Mouse (Mus musculus) hindbrain, embryonic 16.5 days (tissue): Measurements from ENCODE around the gene Msrb3. TPM values are rescaled to one million over a fixed set of nuclear protein-coding genes. Genes with fewer than 3 reads are reported as not detected.
A peak's percentile ranks its signal among the peaks of the same experiment; 100 is the strongest.

ENCODE experiments used
- ATAC-seq: fragments of 200-750 bp; cut with Nextera tagmentation; 2 replicates; pipeline ENCODE4 v1.8.0; 2017; ENCODE audit warnings: moderate TSS enrichment, moderate library complexity
- H3K27ac ChIP-seq: fragments of 300-500 bp; sonication (generic); 2 replicates; pipeline ENCODE4 v1.5.1; 2014; ENCODE audit warnings: low read depth, mild to moderate bottlenecking, control low read depth, low read length, moderate library complexity
- H3K27me3 ChIP-seq: fragments of 300-500 bp; sonication (generic); replicated peaks from 2 replicates; pipeline ENCODE4 v1.6.1; 2014; ENCODE audit warnings: low read length; ENCODE audit not compliant: control insufficient read depth, insufficient read depth
- H3K36me3 ChIP-seq: fragments of 300-500 bp; sonication (generic); 2 replicates; pipeline ENCODE4 v1.6.1; 2014; ENCODE audit warnings: mild to moderate bottlenecking, low read length, moderate library complexity, mixed read lengths; ENCODE audit not compliant: control insufficient read depth, insufficient read depth
- H3K4me1 ChIP-seq: fragments of 300-500 bp; sonication (generic); 2 replicates; pipeline ENCODE4 v1.6.1; 2014; ENCODE audit warnings: low read depth, low read length; ENCODE audit not compliant: control insufficient read depth, insufficient read depth
- H3K4me2 ChIP-seq: fragments of 300-500 bp; sonication (generic); 2 replicates; pipeline ENCODE4 v1.6.1; 2014; ENCODE audit warnings: mild to moderate bottlenecking, low read length, control low read depth, moderate library complexity
- H3K4me3 ChIP-seq: fragments of 300-500 bp; sonication (generic); 2 replicates; pipeline ENCODE4 v1.5.1; 2014; ENCODE audit warnings: mild to moderate bottlenecking, low read length, control low read depth, moderate library complexity
- H3K9ac ChIP-seq: fragments of 300-500 bp; sonication (generic); 2 replicates; pipeline ENCODE4 v1.6.1; 2014; ENCODE audit warnings: low read depth, mild to moderate bottlenecking, control low read depth, low read length, moderate library complexity
- H3K9me3 ChIP-seq: fragments of 300-500 bp; sonication (generic); 2 replicates; pipeline ENCODE4 v1.6.1; 2014; ENCODE audit warnings: mild to moderate bottlenecking, low read length, moderate library complexity; ENCODE audit not compliant: control insufficient read depth
- WGBS: fragments of 180-500 bp; shearing (Covaris S2); extraction: QIAGEN DNeasy Blood & Tissue Kit; methylation state at CpG from one replicate; pipeline ENCODE4 v1.1.7; 2014; 5-methylcytosine and 5-hydroxymethylcytosine counted together
- polyA plus RNA-seq: library from polyadenylated mRNA; unstranded; fragments of >200 nt; fragmentation: Nextera tagmentation; extraction: Ambion mirVana; gene quantifications from 2 replicates; pipeline ENCODE4 v1.2.1, GENCODE M21; 2015

The Msrb3 gene
- polyA plus RNA-seq, 1 experiment from 2014 or later: 1.8 TPM

DNA sequence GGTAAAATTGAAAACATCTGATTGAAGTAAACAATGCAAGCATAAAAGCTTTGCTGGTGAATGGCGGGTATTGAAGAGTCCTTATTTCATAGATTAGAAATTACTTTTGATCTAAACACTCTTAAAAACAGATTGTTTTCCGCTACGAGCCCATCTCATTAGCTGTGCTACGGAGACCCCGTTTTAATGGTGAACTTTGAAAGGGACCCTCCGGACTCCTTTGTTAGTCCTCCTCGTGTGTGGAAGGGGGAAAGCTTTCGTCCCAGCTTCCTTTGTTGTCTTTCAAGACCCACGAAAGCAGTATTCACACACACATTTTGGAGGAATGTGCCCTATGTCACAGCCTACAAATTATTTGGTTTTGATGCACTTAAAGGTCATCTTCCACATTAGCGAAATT lies 44.6 kb downstream of the Msrb3 start:
- Histone ChIP-seq H3K9me3 (no peaks in the 10 kb centered on the region), H3K4me1 (peaks cover 10% of the 10 kb centered on the region), H3K9ac (no peak overlapping the region), H3K4me2 (no peak overlapping the region), H3K27ac (no peak overlapping the region), H3K4me3 (no peak overlapping the region), H3K36me3 (no peaks in the 10 kb centered on the region), H3K27me3 (no peaks in the 10 kb centered on the region)
- no peak for ATAC-seq
- WGBS: 20% methylated on average over 10 of the region's 10 CpGs

DNA sequence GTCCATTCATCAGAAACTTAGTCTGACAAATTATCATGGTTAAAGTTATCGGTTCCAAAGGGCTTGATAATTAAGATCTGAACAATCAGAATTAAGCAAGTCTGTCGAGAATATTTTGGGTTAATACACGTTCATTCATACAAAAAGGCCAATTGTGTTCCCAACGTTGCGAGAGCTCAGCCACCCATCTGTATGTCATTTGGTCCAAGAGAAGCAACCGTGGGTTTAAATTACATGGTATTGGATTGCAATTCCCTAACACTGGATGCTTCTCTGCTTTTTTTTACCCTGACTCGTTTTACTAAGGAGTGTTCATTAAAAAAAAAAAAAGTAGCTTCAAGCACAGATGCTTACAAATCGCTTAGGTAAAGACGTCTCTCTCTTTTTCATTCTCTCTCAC lies 45.1 kb downstream of the Msrb3 start:
- no peak for ATAC-seq
- H3K9me3 ChIP-seq: no peaks in the 10 kb centered on the region
- WGBS: 54% methylated on average over 9 of the region's 9 CpGs
- H3K4me3 ChIP-seq: no peak overlapping the region
- no peak overlapping the region for H3K4me2 ChIP-seq
- no peaks in the 10 kb centered on the region for H3K27me3 ChIP-seq
- H3K36me3 ChIP-seq: no peaks in the 10 kb centered on the region
- H3K9ac ChIP-seq: no peak overlapping the region
- H3K4me1 ChIP-seq: peaks cover 10% of the 10 kb centered on the region
- no peak overlapping the region for H3K27ac ChIP-seq

DNA sequence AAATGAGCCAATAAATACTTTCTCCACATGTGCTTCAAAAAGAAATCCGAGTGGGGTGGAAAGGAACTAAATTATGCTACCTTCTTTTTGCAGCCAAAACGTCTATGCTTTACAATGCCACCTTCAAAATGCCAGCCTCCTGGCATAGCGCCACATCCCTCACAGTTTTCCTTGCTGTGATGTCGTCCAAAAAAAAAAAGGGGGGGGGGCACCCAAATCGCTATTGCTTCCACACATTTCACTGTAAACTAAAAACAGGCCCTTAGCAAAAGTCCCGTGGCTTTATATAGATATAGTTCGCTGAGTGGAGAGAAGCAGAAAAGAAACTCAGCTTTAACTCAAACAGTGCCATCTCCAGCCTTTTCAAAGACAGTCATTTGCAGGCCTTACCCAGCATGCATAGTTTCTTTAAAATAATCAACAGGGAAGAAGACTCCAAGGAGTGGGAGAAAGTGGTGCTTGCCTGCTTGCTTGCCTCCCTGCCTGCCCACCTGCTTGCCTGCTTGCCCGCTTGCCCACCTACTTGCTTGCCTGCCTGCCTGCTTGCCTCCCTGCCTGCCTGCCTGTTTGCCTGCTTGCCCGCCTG lies 47.6 kb downstream of the Msrb3 start:
- no peaks in the 10 kb centered on the region for H3K9me3 ChIP-seq

DNA sequence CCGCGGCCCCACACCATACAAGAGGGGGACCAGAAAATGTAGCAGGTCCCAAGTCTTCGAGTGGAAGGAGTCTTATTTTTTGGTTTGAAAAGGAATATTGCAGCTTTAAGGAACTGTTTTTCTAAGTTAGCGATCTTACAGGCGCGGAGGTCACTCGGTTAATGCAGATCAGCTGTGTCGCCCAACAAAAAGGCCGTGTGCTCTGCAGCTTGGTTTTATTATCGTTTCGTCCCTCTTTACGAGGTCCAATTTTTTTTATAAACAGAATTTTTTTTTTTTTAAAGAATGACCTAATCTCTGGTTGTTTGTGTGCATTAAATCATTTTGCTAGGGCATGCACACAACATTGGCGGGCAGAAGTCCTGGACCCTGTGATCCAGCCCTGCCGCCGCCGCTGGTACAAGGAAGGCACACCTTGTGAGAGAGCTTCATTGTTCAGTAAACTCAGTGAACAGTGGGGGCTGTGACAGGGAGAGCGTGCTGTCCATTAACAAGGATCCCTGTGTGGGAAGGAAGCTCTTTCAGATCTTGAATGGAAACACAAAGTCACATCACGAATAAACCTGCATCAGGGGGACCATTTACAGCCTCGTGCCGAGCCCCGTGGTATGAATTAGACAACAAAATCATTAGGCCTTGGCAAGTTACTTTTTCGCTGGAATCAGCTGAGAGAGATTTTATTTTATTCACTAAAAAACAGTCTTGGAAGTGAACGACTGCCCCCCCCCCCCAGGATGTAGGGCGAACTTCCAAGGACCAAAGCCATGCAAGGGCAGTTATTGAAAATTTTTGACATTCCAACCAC lies 48.3 kb downstream of the Msrb3 start:
- Histone ChIP-seq H3K27ac (no peak overlapping the region), H3K9me3 (no peaks in the 10 kb centered on the region), H3K4me3 (no peak overlapping the region), H3K9ac (no peak overlapping the region), H3K27me3 (no peaks in the 10 kb centered on the region), H3K4me1 (peaks cover 10% of the 10 kb centered on the region), H3K36me3 (no peaks in the 10 kb centered on the region), H3K4me2 (peak overlapping the region; percentile 40)
- no peak; the same call in 1 of the 2 replicates for ATAC-seq
- WGBS: 63% methylated on average over 24 of the region's 24 CpGs

More for the DNA sequence above, 47.6 kb downstream of the Msrb3 start:
- Histone ChIP-seq H3K27ac (no peak overlapping the region), H3K4me3 (no peak overlapping the region), H3K36me3 (no peaks in the 10 kb centered on the region), H3K9ac (no peak overlapping the region), H3K4me1 (peaks cover 10% of the 10 kb centered on the region), H3K4me2 (peak overlapping the region; percentile 40), H3K27me3 (no peaks in the 10 kb centered on the region)
- ATAC-seq: no peak
- WGBS: 52% methylated on average over 9 of the region's 9 CpGs

DNA sequence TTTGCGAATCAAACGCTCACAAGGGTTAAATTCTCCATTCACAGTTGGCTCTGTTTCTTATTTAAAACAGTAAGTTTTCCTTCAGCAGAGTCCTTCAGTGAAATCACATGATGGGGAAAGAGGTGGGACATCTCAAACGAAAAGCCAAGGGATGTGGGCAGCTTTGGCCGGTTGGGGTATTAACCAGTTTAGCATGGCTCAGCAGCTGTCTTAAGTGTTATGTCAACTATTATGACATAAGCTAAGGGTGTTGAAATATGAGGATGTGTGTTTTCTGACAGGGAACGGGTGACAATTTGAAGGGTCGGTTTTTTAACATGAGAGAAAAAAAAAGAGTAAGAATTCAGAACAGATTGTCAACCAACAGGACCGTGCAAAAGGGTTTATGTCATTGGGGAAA lies 50.2 kb downstream of the Msrb3 start:
- Histone ChIP-seq H3K27me3 (no peaks in the 10 kb centered on the region), H3K36me3 (no peaks in the 10 kb centered on the region; the same call in 1 of the 2 replicates), H3K4me1 (peaks cover 10% of the 10 kb centered on the region), H3K27ac (no peak overlapping the region), H3K4me2 (no peak overlapping the region), H3K9ac (no peak overlapping the region), H3K9me3 (no peaks in the 10 kb centered on the region), H3K4me3 (no peak overlapping the region)
- no peak for ATAC-seq
- whole genome bisulfite sequencing: 85% methylated on average over 7 of the region's 7 CpGs

DNA sequence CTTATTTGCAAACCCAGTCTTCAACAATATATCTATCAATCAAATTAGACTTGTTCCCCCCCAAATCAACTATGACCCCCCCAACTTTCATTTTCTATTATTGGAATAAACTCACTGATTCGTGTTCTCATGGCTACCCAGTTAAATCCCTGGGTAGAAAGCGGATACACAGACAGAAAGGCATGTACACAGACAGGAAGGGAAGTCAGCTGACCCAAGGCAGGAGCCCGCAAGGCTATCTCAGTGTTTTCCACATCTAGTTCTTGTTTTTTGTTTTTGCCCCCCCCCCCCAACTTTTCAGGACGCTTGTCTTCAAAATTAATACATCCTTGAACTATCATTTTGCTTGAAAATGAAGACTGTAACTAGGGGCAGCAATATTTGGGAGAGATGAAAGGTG lies 51.1 kb downstream of the Msrb3 start:
- H3K4me2 ChIP-seq: no peak overlapping the region
- WGBS: 86% methylated on average over 4 of the region's 4 CpGs
- ATAC-seq: no peak
- no peaks in the 10 kb centered on the region for H3K9me3 ChIP-seq
- H3K4me1 ChIP-seq: peaks cover 10% of the 10 kb centered on the region
- H3K4me3 ChIP-seq: no peak overlapping the region
- H3K9ac ChIP-seq: no peak overlapping the region
- H3K36me3 ChIP-seq: no peaks in the 10 kb centered on the region; the same call in 1 of the 2 replicates
- no peaks in the 10 kb centered on the region for H3K27me3 ChIP-seq
- no peak overlapping the region for H3K27ac ChIP-seq

DNA sequence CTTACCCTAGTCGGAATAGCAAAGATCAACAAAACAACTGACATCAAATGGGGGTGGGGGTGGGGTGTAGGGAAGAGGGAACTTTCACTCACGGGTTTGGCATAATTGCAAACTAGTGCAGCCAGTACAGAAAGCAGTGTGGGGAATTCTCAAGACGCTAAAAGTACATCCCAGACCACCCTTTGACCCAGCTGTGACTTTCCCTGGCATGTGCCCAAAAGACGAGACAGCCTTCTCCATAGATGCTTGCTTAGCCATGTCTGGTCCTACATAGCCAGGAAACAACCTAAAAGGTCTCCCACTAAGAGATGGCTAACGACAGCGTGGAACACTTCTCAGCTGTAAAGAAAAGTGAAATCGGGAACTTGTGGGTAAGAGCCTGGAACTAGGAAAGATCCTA lies 58.9 kb downstream of the Msrb3 start:
- Histone ChIP-seq H3K27me3 (no peaks in the 10 kb centered on the region), H3K4me3 (no peak overlapping the region), H3K4me1 (no peaks in the 10 kb centered on the region), H3K27ac (no peak overlapping the region), H3K4me2 (no peak overlapping the region), H3K9ac (no peak overlapping the region), H3K9me3 (no peaks in the 10 kb centered on the region), H3K36me3 (no peaks in the 10 kb centered on the region; the same call in 1 of the 2 replicates)
- no peak for ATAC-seq
- 81% methylated on average over 7 of the region's 7 CpGs for WGBS

DNA sequence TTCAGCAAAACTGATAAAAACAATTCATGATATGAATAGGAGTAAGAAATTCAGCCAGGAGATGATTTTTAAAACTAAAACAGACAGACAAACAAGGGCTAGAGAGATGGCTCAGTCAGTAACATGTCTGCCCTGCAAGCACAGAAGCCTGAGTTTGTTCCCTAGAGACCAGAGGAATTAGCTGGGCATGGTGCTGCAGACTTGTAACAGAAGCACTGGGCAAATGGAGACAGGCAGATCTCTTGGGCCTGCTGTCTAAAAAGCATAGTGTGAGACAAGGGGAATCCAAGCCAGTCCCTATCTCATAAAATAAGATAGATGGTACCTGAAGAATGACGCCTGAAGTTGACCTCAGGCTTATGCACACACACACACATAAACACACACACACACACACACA lies 64.4 kb downstream of the Msrb3 start:
- 95% methylated on average over 1 of the region's 1 CpGs for WGBS

DNA sequence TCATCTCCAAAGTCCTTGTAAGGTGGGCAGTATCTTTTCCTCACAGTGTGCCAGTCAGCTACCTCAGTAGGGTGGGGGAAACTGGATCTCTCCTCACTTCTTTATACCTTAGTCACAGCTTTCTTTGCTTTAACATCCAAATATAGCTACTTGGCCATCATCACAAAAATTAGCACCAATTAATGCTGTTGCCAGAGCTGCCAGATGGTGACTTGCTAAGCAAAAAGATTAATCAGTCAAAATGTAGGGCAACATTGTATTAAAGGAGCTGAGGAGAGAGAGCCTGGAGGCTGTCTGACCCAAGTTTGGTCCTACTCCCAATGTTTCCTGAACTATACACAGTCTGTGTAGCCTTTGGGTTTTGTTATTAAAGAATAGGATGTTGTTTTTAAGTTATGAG lies 65.1 kb downstream of the Msrb3 start:
- H3K4me1 ChIP-seq: no peaks in the 10 kb centered on the region
- H3K9me3 ChIP-seq: no peaks in the 10 kb centered on the region
- H3K27me3 ChIP-seq: no peaks in the 10 kb centered on the region
- no peak overlapping the region for H3K4me3 ChIP-seq
- H3K36me3 ChIP-seq: no peaks in the 10 kb centered on the region
- no peak overlapping the region for H3K9ac ChIP-seq
- H3K4me2 ChIP-seq: no peak overlapping the region
- no peak overlapping the region for H3K27ac ChIP-seq
- no peak for ATAC-seq

More for the DNA sequence above, 64.4 kb downstream of the Msrb3 start:
- no peak overlapping the region for H3K4me3 ChIP-seq
- H3K9ac ChIP-seq: no peak overlapping the region
- ATAC-seq: no peak
- no peak overlapping the region for H3K27ac ChIP-seq
- H3K4me2 ChIP-seq: no peak overlapping the region
- no peaks in the 10 kb centered on the region for H3K36me3 ChIP-seq
- H3K27me3 ChIP-seq: no peaks in the 10 kb centered on the region
- H3K9me3 ChIP-seq: no peaks in the 10 kb centered on the region
- H3K4me1 ChIP-seq: no peaks in the 10 kb centered on the region
